Mouse (Mus musculus): ENCODE data around the gene 1700067K01Rik. TPM values are rescaled to one million over a fixed set of nuclear protein-coding genes. Genes with fewer than 3 reads are reported as not detected.

1700067K01Rik gene
- polyA plus RNA-seq, 1 experiment = 1.5 TPM

DNA sequence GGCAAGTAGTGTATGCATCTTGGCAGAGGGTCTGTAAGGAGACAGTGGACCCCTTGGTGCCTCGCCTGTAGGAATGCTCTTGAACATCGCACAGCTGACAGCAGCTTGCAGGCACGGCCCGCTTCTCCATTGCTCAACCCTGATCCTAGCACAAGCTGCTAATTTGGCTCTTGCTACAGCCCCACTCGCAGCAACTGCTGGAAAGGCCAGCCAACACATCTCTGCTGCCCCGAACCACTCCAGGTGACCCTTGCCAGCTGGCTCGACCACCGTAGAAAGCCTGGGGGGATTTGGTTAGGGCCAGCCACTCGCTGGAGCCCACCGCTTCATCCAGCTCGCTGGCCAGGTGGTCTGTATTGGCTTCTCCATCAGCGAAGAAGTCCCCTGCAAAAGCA lies 41.6 kb downstream of the 1700067K01Rik start:
- no peak overlapping the region for H3K27ac ChIP-seq (ENCODE audit: insufficient read depth, low read length)
- H3K4me1 ChIP-seq (ENCODE audit: control insufficient read depth, insufficient read depth, low read length) = no peaks in the 10 kb centered on the region
- H3K9me3 ChIP-seq (replicated peaks; ENCODE audit: control insufficient read depth, insufficient read depth, low read length, poor library complexity, severe bottlenecking) = no peaks in the 10 kb centered on the region
- no peak overlapping the region for H3K9ac ChIP-seq (ENCODE audit: low read depth, poor library complexity, severe bottlenecking)
- TF ChIP-seq POLR2A (IDR thresholded peaks at IDR 0.05; ENCODE audit: insufficient read depth, low read length) = no peak
- no peak for TF ChIP-seq EP300 (IDR thresholded peaks at IDR 0.05; ENCODE audit: insufficient read depth, low read depth, low read length)
- no peak for TF ChIP-seq CTCF (IDR thresholded peaks at IDR 0.05; ENCODE audit: low read depth, low read length)
- H3K36me3 ChIP-seq (ENCODE audit: control insufficient read depth, insufficient read depth, low read length, poor library complexity, severe bottlenecking) = no peaks in the 10 kb centered on the region
- no peaks in the 10 kb centered on the region for H3K27me3 ChIP-seq (ENCODE audit: control insufficient read depth, insufficient read depth, low read length, poor library complexity, severe bottlenecking)
- H3K4me3 ChIP-seq (ENCODE audit: low read depth, low read length) = no peak overlapping the region; the same call in 1 of the 2 replicates

DNA sequence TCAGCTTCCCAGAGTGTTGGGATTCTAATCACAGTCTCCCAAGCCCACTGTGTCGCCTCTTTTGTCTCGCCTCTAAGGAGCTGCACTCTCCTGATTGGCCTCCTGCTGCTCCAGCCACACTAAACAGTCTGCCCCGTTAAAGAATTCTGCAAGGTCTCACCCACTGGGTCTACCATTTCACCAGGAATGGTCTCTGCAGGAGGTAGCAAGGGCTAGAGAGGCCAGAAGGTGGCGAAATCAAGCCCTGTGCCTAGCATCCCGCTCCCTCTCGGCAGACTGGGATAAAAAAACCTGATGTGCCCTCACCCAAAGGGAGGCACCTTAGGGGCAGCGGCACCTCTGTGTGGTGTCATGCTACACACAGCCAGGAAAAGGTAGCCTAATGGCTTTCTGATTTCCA lies 42.8 kb downstream of the 1700067K01Rik start:
- no peaks in the 10 kb centered on the region for H3K36me3 ChIP-seq (ENCODE audit: control insufficient read depth, insufficient read depth, low read length, poor library complexity, severe bottlenecking)
- TF ChIP-seq POLR2A (IDR thresholded peaks at IDR 0.05; ENCODE audit: insufficient read depth, low read length) (no peak), CTCF (IDR thresholded peaks at IDR 0.05; ENCODE audit: low read depth, low read length) (peak; percentile 44)
- H3K27ac ChIP-seq (ENCODE audit: insufficient read depth, low read length) = no peak overlapping the region
- peak overlapping the region; percentile 69 for H3K9ac ChIP-seq (ENCODE audit: low read depth, poor library complexity, severe bottlenecking)
- peak overlapping the region; percentile 57 for H3K4me3 ChIP-seq (ENCODE audit: low read depth, low read length)
- H3K9me3 ChIP-seq (replicated peaks; ENCODE audit: control insufficient read depth, insufficient read depth, low read length, poor library complexity, severe bottlenecking) = no peaks in the 10 kb centered on the region
- H3K27me3 ChIP-seq (ENCODE audit: control insufficient read depth, insufficient read depth, low read length, poor library complexity, severe bottlenecking) = no peaks in the 10 kb centered on the region
- no peaks in the 10 kb centered on the region for H3K4me1 ChIP-seq (ENCODE audit: control insufficient read depth, insufficient read depth, low read length)

DNA sequence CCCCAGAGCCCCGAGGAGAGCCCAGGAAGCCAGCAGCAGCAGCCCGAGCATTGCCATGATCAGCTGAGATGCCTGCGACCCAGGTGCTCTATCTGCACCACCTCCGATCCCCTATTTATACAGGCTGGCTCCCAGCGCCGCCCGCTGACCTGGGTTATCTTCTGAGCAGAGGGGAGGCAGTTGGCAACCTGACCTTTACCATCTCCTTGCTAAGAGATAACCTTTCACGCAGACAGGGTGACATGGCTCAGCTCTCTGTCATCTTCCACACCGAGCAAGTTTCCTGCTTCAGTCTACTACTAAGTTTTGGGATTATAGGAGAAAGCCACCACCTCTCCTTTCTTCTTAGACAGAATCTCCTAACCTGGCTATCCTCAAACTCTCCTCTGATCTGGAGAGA lies 43.6 kb downstream of the 1700067K01Rik start, which contains the start of gene Rln3:
Gene Rln3 (minus strand): TSS at position 101 of the 400 bp plus-strand sequence.
- H3K27me3 ChIP-seq (ENCODE audit: control insufficient read depth, insufficient read depth, low read length, poor library complexity, severe bottlenecking) = no peaks in the 10 kb centered on the region
- no peaks in the 10 kb centered on the region for H3K9me3 ChIP-seq (replicated peaks; ENCODE audit: control insufficient read depth, insufficient read depth, low read length, poor library complexity, severe bottlenecking)
- TF ChIP-seq POLR2A (IDR thresholded peaks at IDR 0.05; ENCODE audit: insufficient read depth, low read length) (no peak), CTCF (IDR thresholded peaks at IDR 0.05; ENCODE audit: low read depth, low read length) (no peak), EP300 (IDR thresholded peaks at IDR 0.05; ENCODE audit: insufficient read depth, low read depth, low read length) (no peak)
- no peak within 1 kb of the TSS for H3K27ac ChIP-seq (ENCODE audit: insufficient read depth, low read length)
- H3K4me3 ChIP-seq (ENCODE audit: low read depth, low read length) = peak within 1 kb of the TSS; percentile 57
- no peaks in the 10 kb centered on the region for H3K36me3 ChIP-seq (ENCODE audit: control insufficient read depth, insufficient read depth, low read length, poor library complexity, severe bottlenecking)
- H3K9ac ChIP-seq (ENCODE audit: low read depth, poor library complexity, severe bottlenecking) = peak within 1 kb of the TSS; percentile 69
- no peaks in the 10 kb centered on the region for H3K4me1 ChIP-seq (ENCODE audit: control insufficient read depth, insufficient read depth, low read length)

DNA sequence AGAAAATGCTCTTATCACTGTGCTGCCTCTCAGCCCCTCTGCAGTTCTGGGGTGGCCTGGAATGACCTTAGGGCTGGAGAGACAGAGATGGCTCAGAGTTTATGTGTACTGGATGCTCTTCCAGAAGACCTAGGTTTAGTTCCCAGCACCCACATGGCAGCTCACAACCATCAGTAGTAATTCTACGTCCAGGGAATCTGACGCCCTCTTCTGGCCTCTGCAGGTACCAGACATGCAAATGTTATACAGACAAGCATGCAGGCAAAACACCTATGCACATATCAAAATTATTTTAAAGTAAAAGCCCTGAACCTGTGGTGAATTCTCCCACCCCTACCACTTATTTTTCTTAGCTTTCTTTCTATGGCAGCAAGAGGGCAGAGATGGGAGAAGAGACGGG lies 45.2 kb downstream of the 1700067K01Rik start:
- Histone ChIP-seq H3K9me3 (replicated peaks; ENCODE audit: control insufficient read depth, insufficient read depth, low read length, poor library complexity, severe bottlenecking) (no peaks in the 10 kb centered on the region), H3K27me3 (ENCODE audit: control insufficient read depth, insufficient read depth, low read length, poor library complexity, severe bottlenecking) (no peaks in the 10 kb centered on the region), H3K36me3 (ENCODE audit: control insufficient read depth, insufficient read depth, low read length, poor library complexity, severe bottlenecking) (no peaks in the 10 kb centered on the region), H3K4me3 (ENCODE audit: low read depth, low read length) (no peak overlapping the region), H3K9ac (ENCODE audit: low read depth, poor library complexity, severe bottlenecking) (no peak overlapping the region), H3K4me1 (ENCODE audit: control insufficient read depth, insufficient read depth, low read length) (no peaks in the 10 kb centered on the region), H3K27ac (ENCODE audit: insufficient read depth, low read length) (no peak overlapping the region)
- TF ChIP-seq POLR2A (IDR thresholded peaks at IDR 0.05; ENCODE audit: insufficient read depth, low read length) = no peak
- peak; percentile 26 for TF ChIP-seq CTCF (IDR thresholded peaks at IDR 0.05; ENCODE audit: low read depth, low read length)
- no peak for TF ChIP-seq EP300 (IDR thresholded peaks at IDR 0.05; ENCODE audit: insufficient read depth, low read depth, low read length)

DNA sequence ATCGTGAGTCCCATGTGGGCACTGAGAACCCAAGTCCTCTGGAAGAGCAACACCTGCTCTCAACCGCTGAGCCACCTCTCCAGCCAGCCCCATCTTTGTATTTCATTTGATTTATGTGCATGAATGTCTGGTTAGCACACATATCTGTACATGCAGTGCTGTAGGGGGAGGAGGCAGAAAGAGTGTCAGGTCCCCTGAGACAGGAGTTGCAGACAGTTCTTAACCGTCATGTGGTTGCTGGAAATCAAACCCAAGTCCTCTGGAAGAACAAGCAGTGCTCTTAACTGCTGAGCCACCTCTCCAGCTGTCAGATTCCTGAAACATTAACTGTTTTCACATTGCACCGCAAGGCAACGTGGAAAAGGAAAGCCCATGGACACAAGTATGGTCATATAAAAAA lies 46.9 kb downstream of the 1700067K01Rik start:
- H3K9ac ChIP-seq (ENCODE audit: low read depth, poor library complexity, severe bottlenecking) = no peak overlapping the region
- TF ChIP-seq CTCF (IDR thresholded peaks at IDR 0.05; ENCODE audit: low read depth, low read length) = no peak
- TF ChIP-seq EP300 (IDR thresholded peaks at IDR 0.05; ENCODE audit: insufficient read depth, low read depth, low read length) = no peak
- H3K27me3 ChIP-seq (ENCODE audit: control insufficient read depth, insufficient read depth, low read length, poor library complexity, severe bottlenecking) = no peaks in the 10 kb centered on the region

DNA sequence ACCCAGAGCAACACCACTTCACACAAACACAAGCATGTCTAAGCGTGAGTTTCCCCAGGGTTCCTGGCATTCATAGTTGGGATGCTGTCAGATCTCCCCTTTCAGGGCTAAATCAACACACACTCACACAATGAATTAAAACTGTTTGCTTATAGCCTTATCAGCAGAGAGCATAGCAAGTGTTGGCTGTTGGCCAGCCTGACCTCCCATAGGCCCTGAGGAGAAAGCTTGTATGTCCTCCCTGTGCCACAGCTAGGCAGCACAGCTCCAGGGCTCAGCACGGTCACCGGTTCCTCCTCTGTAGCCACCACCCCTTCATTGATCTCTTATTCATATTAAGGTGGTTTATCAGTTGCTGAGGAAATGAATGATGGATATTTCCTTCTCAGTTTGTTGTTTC lies 51.4 kb downstream of the 1700067K01Rik start:
- H3K4me1 ChIP-seq (ENCODE audit: control insufficient read depth, insufficient read depth, low read length) = no peaks in the 10 kb centered on the region
- no peak overlapping the region for H3K4me3 ChIP-seq (ENCODE audit: low read depth, low read length)
- H3K27me3 ChIP-seq (ENCODE audit: control insufficient read depth, insufficient read depth, low read length, poor library complexity, severe bottlenecking) = no peaks in the 10 kb centered on the region
- no peaks in the 10 kb centered on the region for H3K36me3 ChIP-seq (ENCODE audit: control insufficient read depth, insufficient read depth, low read length, poor library complexity, severe bottlenecking)
- TF ChIP-seq CTCF (IDR thresholded peaks at IDR 0.05; ENCODE audit: low read depth, low read length) (no peak), POLR2A (IDR thresholded peaks at IDR 0.05; ENCODE audit: insufficient read depth, low read length) (no peak), EP300 (IDR thresholded peaks at IDR 0.05; ENCODE audit: insufficient read depth, low read depth, low read length) (no peak)
- H3K9ac ChIP-seq (ENCODE audit: low read depth, poor library complexity, severe bottlenecking) = no peak overlapping the region
- H3K9me3 ChIP-seq (replicated peaks; ENCODE audit: control insufficient read depth, insufficient read depth, low read length, poor library complexity, severe bottlenecking) = peaks cover 2% of the 10 kb centered on the region; the same call in 1 of the 2 replicates
- H3K27ac ChIP-seq (ENCODE audit: insufficient read depth, low read length) = no peak overlapping the region

More for the DNA sequence above, 46.9 kb downstream of the 1700067K01Rik start:
- Histone ChIP-seq H3K36me3 (ENCODE audit: control insufficient read depth, insufficient read depth, low read length, poor library complexity, severe bottlenecking) (no peaks in the 10 kb centered on the region), H3K4me1 (ENCODE audit: control insufficient read depth, insufficient read depth, low read length) (no peaks in the 10 kb centered on the region), H3K9me3 (replicated peaks; ENCODE audit: control insufficient read depth, insufficient read depth, low read length, poor library complexity, severe bottlenecking) (no peaks in the 10 kb centered on the region; the same call in 1 of the 2 replicates), H3K4me3 (ENCODE audit: low read depth, low read length) (no peak overlapping the region), H3K27ac (ENCODE audit: insufficient read depth, low read length) (no peak overlapping the region)
